Mouse (Mus musculus) erythroid progenitor cell, adult 5-6 weeks (primary cell): Measurements from ENCODE around the gene Gm17581. TPM values are rescaled to one million over a fixed set of nuclear protein-coding genes. Genes with fewer than 3 reads are reported as not detected.
"Not testable (repeated sequence)": the region's sequence is repeated elsewhere in the genome, so short reads cannot be mapped to it uniquely, and the experiment has no call there.

Source experiments
- ATAC-seq: replicated peaks from 2 replicates; pipeline ENCODE4 v1.8.0; 2016; ENCODE audit warnings: moderate number of reproducible peaks, mild to moderate bottlenecking, moderate TSS enrichment, inconsistent platforms; ENCODE audit not compliant: poor library complexity, low FRiP score, severe bottlenecking
- total RNA-seq, 2 experiments: library from RNA; stranded (forward) in 1 of 2; stranded (reverse) in 1 of 2; fragments of 150-400 nt in 1 of 2; fragments of 186-747, 209-891 nt in 1 of 2; gene quantifications; 2 replicates each; pipeline versions ENCODE4 v1.2.3 to v1.2.4; 2015 to 2017; ENCODE audit warnings: low replicate concordance in 2 of 2

The Gm17581 gene
- total RNA-seq, 2 experiments from 2014 or later = not detected

GRCm38 (mm10) chr2:155742931-155743337 lies 7.3 kb upstream of the Gm17581 start:
- ATAC-seq = no peak

GRCm38 (mm10) chr2:155742211-155742610 lies 6.5 kb upstream of the Gm17581 start:
- ATAC-seq = no peak

- no peak for ATAC-seq
Observed at GRCm38 (mm10) chr2:155737803-155738202, 2.1 kb upstream of the Gm17581 start.

- no peak for ATAC-seq
Observed at GRCm38 (mm10) chr2:155736936-155737335, 1.3 kb upstream of the Gm17581 start.

GRCm38 (mm10) chr2:155735080-155735479 lies 586 bp downstream of the Gm17581 start:
- no peak for ATAC-seq

GRCm38 (mm10) chr2:155729158-155729645 lies 6.5 kb downstream of the Gm17581 start, which contains the start of gene Edem2:
Edem2 (minus strand) TSS chr2:155729475.
- ATAC-seq = peak; percentile 99

GRCm38 (mm10) chr2:155728742-155729141 lies 6.9 kb downstream of the Gm17581 start:
- ATAC-seq = no peak

GRCm38 (mm10) chr2:155727764-155728395 lies 7.8 kb downstream of the Gm17581 start:
- no peak for ATAC-seq

GRCm38 (mm10) chr2:155726302-155726701 lies 9.4 kb downstream of the Gm17581 start:
- no peak for ATAC-seq

GRCm38 (mm10) chr2:155724526-155724925 lies 11.1 kb downstream of the Gm17581 start:
- ATAC-seq = no peak

GRCm38 (mm10) chr2:155724036-155724435 lies 11.6 kb downstream of the Gm17581 start:
- no peak for ATAC-seq

GRCm38 (mm10) chr2:155720585-155720984 lies 15.1 kb downstream of the Gm17581 start:
- ATAC-seq = no peak

- ATAC-seq = no peak
Observed at GRCm38 (mm10) chr2:155717082-155717990, 18.3 kb downstream of the Gm17581 start.

- ATAC-seq = no peak
Observed at GRCm38 (mm10) chr2:155710557-155710956, 25.1 kb downstream of the Gm17581 start.

GRCm38 (mm10) chr2:155707251-155707650 lies 28.4 kb downstream of the Gm17581 start:
- no peak for ATAC-seq

- no peak for ATAC-seq
Observed at GRCm38 (mm10) chr2:155703630-155704029, 32.0 kb downstream of the Gm17581 start.

- ATAC-seq = no peak
Observed at GRCm38 (mm10) chr2:155701399-155701919, 34.2 kb downstream of the Gm17581 start.

GRCm38 (mm10) chr2:155698443-155698842 lies 37.2 kb downstream of the Gm17581 start:
- ATAC-seq = not testable (repeated sequence)

- ATAC-seq = no peak
Observed at GRCm38 (mm10) chr2:155696851-155697250, 38.8 kb downstream of the Gm17581 start.

- ATAC-seq = peak; percentile 66
Observed at GRCm38 (mm10) chr2:155696091-155696558, 39.5 kb downstream of the Gm17581 start.
